Mouse (Mus musculus) forebrain, embryonic 10.5 days (tissue): Measurements from ENCODE around the gene Abca4. TPM values are rescaled to one million over a fixed set of nuclear protein-coding genes. Genes with fewer than 3 reads are reported as not detected.
A peak's percentile ranks its signal among the peaks of the same experiment; 100 is the strongest.

ENCODE experiments used
- DNase-seq: peaks from one replicate; pipeline ENCODE4 v3.0.0-alpha.2; 2017; ENCODE audit warnings: low spot score; ENCODE audit errors: extremely low spot score
- H3K27ac ChIP-seq: fragments of 300-500 bp; sonication (generic); 2 replicates; pipeline ENCODE4 v1.5.1; 2016; ENCODE audit warnings: mild to moderate bottlenecking
- H3K27me3 ChIP-seq: fragments of 300-500 bp; sonication (generic); 2 replicates; pipeline ENCODE4 v1.6.1; 2016; ENCODE audit warnings: mild to moderate bottlenecking; ENCODE audit not compliant: poor library complexity, severe bottlenecking
- H3K36me3 ChIP-seq: fragments of 300-500 bp; sonication (generic); replicated peaks from 2 replicates; pipeline ENCODE4 v1.6.1; 2016; ENCODE audit warnings: mild to moderate bottlenecking, moderate library complexity
- H3K4me1 ChIP-seq: fragments of 300-500 bp; sonication (generic); 2 replicates; pipeline ENCODE4 v1.6.1; 2016
- H3K4me3 ChIP-seq: fragments of 300-500 bp; sonication (generic); 2 replicates; pipeline ENCODE4 v1.5.1; 2016; ENCODE audit warnings: mild to moderate bottlenecking, moderate library complexity
- H3K9me3 ChIP-seq: fragments of 300-500 bp; sonication (generic); 2 replicates; pipeline ENCODE4 v1.6.1; 2016; ENCODE audit warnings: mild to moderate bottlenecking, moderate library complexity
- WGBS: fragments of 180-500 bp; shearing (Covaris S2); methylation state at CpG from one replicate; pipeline ENCODE4 v1.1.7; 2016; 5-methylcytosine and 5-hydroxymethylcytosine counted together
- polyA plus RNA-seq: library from polyadenylated mRNA; unstranded; fragments of >200 nt; fragmentation: Nextera tagmentation; extraction: Ambion mirVana; gene quantifications from 2 replicates; pipeline ENCODE4 v1.2.1, GENCODE M21; 2016

Abca4 gene
- polyA plus RNA-seq, 1 experiment from 2014 or later, result 1.7 TPM

DNA sequence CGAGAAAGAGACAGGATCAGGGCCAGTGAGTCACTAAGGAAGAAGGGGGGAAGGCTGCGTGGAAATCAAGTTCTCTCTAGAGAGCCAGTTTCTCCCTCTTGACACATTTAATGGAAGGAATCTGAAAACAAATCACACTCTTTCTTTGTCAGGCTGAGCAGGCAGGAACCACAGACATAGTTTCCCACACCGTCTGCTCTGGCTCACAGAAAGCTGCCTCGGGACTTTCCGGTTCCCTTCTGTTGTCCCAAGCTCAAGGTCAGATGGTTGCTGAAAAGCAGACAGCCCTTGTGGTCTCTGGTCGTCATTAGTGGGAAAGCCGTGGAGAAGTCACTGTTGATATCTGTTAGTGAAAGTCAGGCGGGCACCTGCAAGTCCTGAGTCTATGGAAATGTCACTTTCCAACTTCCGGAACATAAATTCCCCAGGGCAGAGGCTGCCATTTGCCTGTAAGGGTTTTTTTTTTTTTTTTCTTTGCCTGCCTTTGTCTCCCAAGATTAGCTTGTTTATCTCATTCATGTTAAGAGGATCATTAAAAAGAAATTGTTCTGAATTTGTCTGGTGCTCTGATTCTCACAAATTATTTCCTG lies 10.9 kb upstream of the Abca4 start:
- peaks cover 10% of the 10 kb centered on the region for H3K4me1 ChIP-seq
- H3K36me3 ChIP-seq, result no peaks in the 10 kb centered on the region
- DNase-seq, result no peak
- WGBS, result 82% methylated on average over 9 of the region's 9 CpGs
- H3K27me3 ChIP-seq, result peaks cover 40% of the 10 kb centered on the region
- no peak overlapping the region for H3K27ac ChIP-seq
- H3K4me3 ChIP-seq, result no peak overlapping the region
- H3K9me3 ChIP-seq, result no peaks in the 10 kb centered on the region

DNA sequence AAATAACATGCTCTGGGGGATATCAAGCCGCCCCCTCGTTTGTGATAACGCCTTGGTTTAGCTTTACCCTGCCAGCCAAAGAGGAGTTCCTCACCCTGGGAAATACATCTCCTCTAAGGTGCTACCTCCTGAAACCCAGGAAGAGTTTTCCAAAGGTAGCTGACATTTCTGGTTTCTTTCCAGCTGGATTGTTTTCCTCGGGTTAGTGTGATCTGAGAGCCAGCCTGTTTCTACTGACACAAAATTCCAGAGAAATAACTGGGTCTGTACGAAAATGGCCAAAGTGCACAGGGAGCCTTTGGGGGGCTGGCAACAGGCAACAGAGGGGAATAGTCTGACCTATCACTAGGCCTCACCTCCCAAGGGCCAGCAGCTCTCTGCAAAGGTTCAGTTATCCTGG lies 10.0 kb upstream of the Abca4 start:
- H3K36me3 ChIP-seq, result no peaks in the 10 kb centered on the region
- H3K4me3 ChIP-seq, result no peak overlapping the region
- peaks cover 10% of the 10 kb centered on the region for H3K4me1 ChIP-seq
- no peak overlapping the region for H3K27ac ChIP-seq
- peaks cover 49% of the 10 kb centered on the region for H3K27me3 ChIP-seq
- no peak for DNase-seq
- H3K9me3 ChIP-seq, result no peaks in the 10 kb centered on the region
- 92% methylated on average over 5 of the region's 5 CpGs for WGBS

DNA sequence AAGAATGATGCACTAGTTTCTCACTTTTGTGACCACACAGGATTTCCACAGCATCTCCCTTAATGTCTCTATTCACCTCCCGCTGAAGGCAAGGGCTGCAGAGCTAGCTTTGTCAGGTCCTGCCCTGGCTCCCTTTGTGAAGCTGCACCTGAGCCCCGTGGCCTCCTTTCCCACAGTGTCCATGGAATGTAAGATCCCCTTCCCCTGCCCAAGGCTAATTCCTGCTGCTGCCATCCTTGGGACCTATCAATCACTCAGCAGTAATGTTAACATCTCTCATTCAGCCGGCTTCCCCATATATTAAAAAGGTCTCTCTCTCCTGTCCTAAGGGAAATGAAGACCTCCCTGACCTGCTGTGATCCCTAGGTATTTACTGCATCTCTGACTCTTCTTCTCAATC lies 9.2 kb upstream of the Abca4 start:
- no peak for DNase-seq
- 55% methylated on average over 3 of the region's 3 CpGs for WGBS
- no peak overlapping the region for H3K27ac ChIP-seq

DNA sequence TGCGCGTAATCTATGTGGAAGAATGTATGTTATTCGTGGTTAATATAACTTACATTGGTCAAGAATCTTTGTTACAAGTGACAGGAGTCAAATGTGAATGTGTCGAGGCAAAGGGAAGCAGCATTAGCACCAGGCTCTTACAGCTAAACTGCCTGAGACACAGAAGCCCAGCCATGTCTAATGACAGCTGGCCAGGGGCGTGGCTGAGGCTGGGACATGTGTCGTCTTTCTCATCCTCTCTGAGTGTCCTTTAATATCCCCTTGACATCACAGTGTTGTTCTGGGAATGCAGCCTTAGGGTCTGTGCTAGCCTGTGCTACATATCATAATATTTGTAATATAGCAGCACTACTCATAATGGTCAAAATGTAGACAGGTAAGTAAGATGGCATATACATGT lies 3.7 kb upstream of the Abca4 start:
- no peaks in the 10 kb centered on the region for H3K9me3 ChIP-seq
- H3K36me3 ChIP-seq, result no peaks in the 10 kb centered on the region
- H3K27ac ChIP-seq, result no peak overlapping the region
- 79% methylated on average over 6 of the region's 6 CpGs for WGBS
- peaks cover 36% of the 10 kb centered on the region for H3K4me1 ChIP-seq
- H3K4me3 ChIP-seq, result no peak overlapping the region
- no peak for DNase-seq
- peaks cover 94% of the 10 kb centered on the region for H3K27me3 ChIP-seq

More for the DNA sequence above, 9.2 kb upstream of the Abca4 start:
- Histone ChIP-seq H3K4me3 (no peak overlapping the region), H3K4me1 (peaks cover 10% of the 10 kb centered on the region), H3K9me3 (no peaks in the 10 kb centered on the region), H3K36me3 (no peaks in the 10 kb centered on the region), H3K27me3 (peaks cover 58% of the 10 kb centered on the region)

DNA sequence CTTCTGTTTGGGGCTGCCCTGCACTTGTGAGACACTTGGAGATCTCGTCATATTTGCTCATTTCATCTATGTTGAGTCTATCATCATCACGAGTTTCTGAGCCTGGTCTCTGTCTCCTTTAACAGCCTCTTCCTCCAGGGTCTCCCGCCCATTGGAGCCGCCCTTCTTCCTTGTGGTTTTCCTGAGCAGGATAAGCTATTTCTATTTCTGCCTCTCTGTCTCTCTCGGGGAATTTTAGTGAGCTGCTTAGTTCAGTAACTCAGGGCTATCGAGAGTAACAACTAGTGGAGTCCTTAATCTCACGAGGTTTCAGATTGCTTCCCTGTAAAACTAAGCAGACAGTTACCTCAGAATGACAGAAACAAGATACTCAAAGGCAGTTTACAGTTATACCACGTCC lies 1.1 kb upstream of the Abca4 start:
- no peak for DNase-seq
- H3K36me3 ChIP-seq, result no peaks in the 10 kb centered on the region
- peak overlapping the region; percentile 35; the same call in 1 of the 2 replicates for H3K4me3 ChIP-seq
- peaks cover 100% of the 10 kb centered on the region for H3K27me3 ChIP-seq
- no peaks in the 10 kb centered on the region for H3K9me3 ChIP-seq
- no peak overlapping the region for H3K27ac ChIP-seq
- 12% methylated on average over 8 of the region's 8 CpGs for WGBS
- peaks cover 58% of the 10 kb centered on the region for H3K4me1 ChIP-seq

DNA sequence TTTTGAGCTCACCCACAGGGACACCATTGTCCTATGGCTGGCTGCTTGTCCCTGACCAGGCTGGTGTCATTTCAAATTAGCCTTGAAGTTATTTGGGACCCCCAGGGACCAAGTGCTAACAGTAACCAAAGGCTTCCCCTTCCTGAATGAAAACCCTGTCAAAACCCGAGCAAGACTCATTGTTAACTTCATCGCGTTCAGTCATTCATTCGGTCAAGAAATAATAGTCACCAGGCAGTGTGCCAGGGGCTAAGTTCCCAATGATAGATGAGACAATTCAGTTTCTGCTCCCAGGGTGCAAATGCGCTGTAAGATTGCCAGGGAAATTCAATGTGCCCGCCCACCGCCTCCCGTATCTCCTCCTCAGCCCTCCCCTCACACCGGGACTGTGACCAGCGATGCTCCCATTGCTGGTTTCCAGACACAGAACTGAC lies 2.0 kb downstream of the Abca4 start:
- H3K27me3 ChIP-seq, result peaks cover 100% of the 10 kb centered on the region
- 7% methylated on average over 10 of the region's 10 CpGs for WGBS
- H3K4me1 ChIP-seq, result peaks cover 74% of the 10 kb centered on the region
- DNase-seq, result no peak
- H3K4me3 ChIP-seq, result 0 out of 2 replicates have a peak overlapping the region, but pooled peaks have one; percentile 9
- peak overlapping the region; percentile 56 for H3K27ac ChIP-seq
- no peaks in the 10 kb centered on the region for H3K36me3 ChIP-seq
- H3K9me3 ChIP-seq, result no peaks in the 10 kb centered on the region

DNA sequence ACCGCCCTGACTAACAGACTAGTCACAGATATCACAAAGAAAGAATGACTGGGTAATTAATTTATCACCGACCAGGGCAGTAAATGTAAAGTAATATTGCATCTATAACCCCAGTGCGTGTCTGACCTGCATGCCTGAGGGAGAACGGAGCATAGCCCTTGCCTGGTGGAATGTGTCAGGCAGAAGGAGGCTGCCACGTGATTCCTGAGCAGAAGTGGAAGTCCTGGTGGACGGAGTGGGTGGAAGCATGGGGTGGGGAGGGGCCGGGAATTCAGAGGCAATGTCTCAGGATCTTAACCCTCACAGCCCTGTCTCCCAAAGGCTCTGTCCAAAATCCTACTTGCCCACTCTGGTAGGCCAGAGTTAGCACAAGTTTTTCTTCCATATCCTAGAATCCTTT lies 3.2 kb downstream of the Abca4 start:
- H3K4me1 ChIP-seq, result peaks cover 73% of the 10 kb centered on the region
- peaks cover 100% of the 10 kb centered on the region for H3K27me3 ChIP-seq
- no peak for DNase-seq
- WGBS, result 42% methylated on average over 7 of the region's 7 CpGs
- H3K27ac ChIP-seq, result peak overlapping the region; percentile 79
- no peaks in the 10 kb centered on the region for H3K36me3 ChIP-seq
- no peak overlapping the region for H3K4me3 ChIP-seq
- H3K9me3 ChIP-seq, result no peaks in the 10 kb centered on the region

DNA sequence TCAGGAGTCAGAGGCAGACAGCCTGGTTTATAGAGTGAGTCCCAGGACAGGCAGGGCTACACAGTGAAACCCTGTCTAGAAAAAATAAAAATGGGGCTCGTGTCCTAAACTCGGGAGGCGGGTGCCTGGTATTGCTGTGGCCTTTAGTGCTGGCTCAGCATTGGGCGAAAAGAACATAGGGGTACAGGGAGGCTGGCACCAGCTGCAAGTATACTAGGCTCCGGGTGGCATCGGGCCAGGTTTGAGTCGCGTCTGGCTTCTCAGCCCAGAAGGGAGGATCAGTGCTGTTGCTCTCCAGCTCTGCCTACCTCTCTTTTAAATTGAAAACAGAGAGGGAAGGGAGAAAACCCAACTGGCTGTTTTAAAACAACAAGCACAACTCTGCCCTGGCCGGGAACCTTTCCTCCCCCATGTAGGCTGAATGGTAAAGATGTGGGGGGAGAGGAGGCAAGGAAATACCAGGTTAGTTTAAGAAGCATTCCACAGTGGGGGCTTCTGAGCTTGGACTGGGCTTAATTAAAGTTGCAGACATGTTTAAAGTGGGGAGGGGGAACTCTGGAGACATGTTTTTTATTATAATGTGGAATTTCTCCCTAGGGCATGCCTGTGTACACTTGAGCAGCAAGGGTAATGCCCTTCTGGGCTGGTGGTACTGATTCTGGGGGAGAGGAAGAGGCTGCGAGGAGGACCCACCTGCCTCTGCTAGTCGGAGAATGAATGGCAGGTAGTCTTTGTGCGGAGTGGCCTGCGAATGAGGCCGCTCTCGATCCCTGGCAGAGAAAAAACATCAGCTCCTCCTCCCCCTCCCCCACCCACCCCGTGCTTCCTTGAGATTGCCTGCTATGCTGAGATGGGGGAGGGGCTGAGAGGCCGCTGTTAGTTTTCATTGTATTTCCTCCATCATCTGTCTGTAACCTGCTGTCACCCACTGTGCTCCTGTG lies 3.9 kb downstream of the Abca4 start:
- WGBS, result 17% methylated on average over 17 of the region's 17 CpGs
- Histone ChIP-seq H3K4me3 (peak overlapping the region; percentile 27; the same call in 1 of the 2 replicates), H3K36me3 (no peaks in the 10 kb centered on the region), H3K4me1 (peaks cover 65% of the 10 kb centered on the region), H3K27me3 (peaks cover 99% of the 10 kb centered on the region), H3K9me3 (no peaks in the 10 kb centered on the region), H3K27ac (peak overlapping the region; percentile 79)
- DNase-seq, result peak; percentile 42

DNA sequence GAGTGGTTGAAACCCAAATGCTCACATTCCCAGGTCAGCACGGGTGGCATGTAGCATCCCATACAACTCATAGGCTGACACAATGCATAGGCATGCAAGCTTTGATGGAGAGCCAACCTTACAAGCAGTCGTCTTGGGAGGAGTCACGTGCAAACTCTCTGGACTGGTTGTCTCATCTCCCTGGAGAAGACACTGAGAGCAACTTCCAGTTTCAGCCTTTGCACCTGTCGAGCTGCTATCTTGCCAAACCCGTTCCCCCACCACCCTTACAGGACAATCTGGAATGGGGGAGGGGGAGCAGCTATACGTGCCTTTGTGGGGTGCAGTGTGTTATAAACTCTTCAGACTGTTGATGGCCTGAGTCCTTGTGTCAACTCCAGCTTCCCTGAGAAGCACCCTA lies 4.9 kb downstream of the Abca4 start:
- H3K36me3 ChIP-seq, result no peaks in the 10 kb centered on the region
- H3K27me3 ChIP-seq, result peaks cover 99% of the 10 kb centered on the region
- no peaks in the 10 kb centered on the region for H3K9me3 ChIP-seq
- 49% methylated on average over 6 of the region's 6 CpGs for WGBS
- no peak for DNase-seq
- H3K4me1 ChIP-seq, result peaks cover 60% of the 10 kb centered on the region
- H3K27ac ChIP-seq, result peak overlapping the region; percentile 79
- H3K4me3 ChIP-seq, result no peak overlapping the region

DNA sequence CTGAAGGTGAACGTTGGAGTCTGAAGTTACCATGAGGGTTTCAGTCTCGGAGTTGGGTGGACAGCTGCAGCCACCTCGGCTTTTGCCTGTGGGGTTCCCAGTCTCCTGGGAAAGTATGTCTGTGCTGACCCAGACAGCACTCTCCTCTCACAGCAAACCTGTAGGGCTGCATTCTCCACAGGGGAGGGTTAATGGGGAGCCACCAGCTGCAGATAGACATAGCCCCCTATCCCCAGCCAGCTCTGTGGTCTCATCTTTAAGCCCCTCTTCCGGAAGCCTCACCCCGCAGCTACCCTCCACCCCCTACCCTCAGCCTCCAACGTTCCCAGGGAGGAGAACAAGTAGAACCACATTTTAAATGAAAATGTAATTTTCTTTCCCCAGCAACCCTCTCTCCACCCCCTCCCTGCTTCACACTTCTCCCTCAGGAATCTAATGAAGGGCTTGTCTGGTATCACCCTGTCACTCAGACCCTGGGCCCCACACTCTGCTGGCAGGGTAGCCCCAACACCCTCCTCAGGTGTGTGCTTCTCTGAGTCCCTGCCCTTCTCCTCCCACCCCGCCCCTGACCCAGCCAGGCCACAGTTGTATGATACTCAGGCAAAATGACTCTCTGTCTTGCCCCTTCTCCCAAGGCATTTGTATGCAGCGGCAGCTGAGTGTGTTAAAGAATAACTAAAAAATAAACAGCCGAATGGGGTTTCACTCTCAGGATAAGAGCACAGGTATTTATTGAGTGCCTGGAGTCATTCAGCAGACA lies 14.4 kb downstream of the Abca4 start:
- Histone ChIP-seq H3K36me3 (no peaks in the 10 kb centered on the region), H3K4me1 (peaks cover 25% of the 10 kb centered on the region), H3K27me3 (peaks cover 56% of the 10 kb centered on the region), H3K4me3 (no peak overlapping the region), H3K9me3 (no peaks in the 10 kb centered on the region), H3K27ac (0 out of 2 replicates have a peak overlapping the region, but pooled peaks have one; percentile 20)
- no peak for DNase-seq
- WGBS, result 63% methylated on average over 9 of the region's 9 CpGs

DNA sequence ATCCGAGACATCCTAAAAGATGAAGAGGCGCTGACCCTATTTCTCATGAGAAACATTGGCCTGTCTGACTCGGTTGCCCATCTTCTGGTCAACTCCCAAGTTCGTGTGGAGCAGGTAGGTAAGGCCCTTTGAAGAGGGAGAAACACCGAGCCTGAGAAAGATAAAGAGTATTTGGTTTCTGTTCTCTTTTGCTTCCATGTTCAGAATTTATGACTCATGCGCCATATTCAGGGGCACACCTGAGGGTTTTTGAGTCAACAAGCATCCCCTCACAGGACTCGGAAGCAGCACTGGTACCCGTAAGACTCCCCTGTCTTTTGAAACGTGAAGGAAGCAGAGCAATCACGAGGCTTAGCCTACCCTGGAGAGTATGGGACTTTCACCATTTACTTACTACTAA lies 18.3 kb downstream of the Abca4 start:
- H3K36me3 ChIP-seq, result no peaks in the 10 kb centered on the region
- WGBS, result 90% methylated on average over 10 of the region's 10 CpGs

DNA sequence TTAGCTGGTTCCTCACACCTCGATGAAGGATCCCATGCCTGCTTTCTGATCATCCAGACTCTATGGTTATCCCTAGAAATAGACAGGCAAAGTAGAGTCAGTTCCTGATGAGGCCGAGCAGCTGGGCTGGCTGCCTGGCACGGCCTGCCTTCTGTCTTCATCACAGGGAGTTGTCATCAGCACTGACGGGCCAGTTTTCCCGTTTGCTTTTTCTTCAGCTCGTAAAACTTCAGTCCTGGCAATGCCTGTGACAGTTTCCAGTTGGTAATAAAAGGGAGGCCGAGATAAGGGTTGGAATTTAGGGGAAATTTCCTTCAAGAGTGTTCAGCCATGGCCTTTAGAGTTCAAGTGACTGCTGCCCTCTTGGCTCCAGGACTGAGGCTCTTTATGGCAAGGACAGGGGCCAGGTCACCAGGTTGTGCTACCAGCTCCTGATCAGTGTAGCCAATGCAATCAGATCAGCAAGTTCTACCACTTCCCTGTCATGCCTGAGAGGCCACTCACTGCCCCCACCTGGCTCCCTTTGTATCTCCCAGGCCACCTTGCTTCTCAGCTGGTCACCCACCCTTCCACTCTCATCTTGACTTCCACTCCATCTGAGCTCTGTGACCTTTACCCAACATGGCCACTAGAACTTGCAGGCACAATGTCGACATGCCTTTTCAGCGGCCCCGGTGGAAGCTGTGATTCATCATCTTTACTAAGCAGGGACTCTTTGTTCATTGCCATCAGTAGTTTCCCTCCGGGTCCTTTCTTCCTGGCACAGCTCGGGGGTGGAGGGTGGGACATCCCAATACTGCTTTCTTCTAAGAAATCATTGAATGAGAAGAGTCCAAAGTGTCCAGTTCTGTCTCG lies 20.5 kb downstream of the Abca4 start:
- peaks cover 4% of the 10 kb centered on the region; the same call in 1 of the 2 replicates for H3K27me3 ChIP-seq
- no peak overlapping the region for H3K27ac ChIP-seq
- DNase-seq, result no peak
- H3K9me3 ChIP-seq, result no peaks in the 10 kb centered on the region
- no peaks in the 10 kb centered on the region for H3K36me3 ChIP-seq
- H3K4me3 ChIP-seq, result no peak overlapping the region
- H3K4me1 ChIP-seq, result no peaks in the 10 kb centered on the region
- WGBS, result 91% methylated on average over 13 of the region's 13 CpGs

More for the DNA sequence above, 18.3 kb downstream of the Abca4 start:
- Histone ChIP-seq H3K4me1 (peaks cover 3% of the 10 kb centered on the region; the same call in 1 of the 2 replicates), H3K27me3 (peaks cover 24% of the 10 kb centered on the region; the same call in 1 of the 2 replicates), H3K27ac (no peak overlapping the region), H3K9me3 (no peaks in the 10 kb centered on the region), H3K4me3 (no peak overlapping the region)
- no peak for DNase-seq
